ENCODE assay signal across 25 mouse cellular contexts in the genomic region with DNA sequence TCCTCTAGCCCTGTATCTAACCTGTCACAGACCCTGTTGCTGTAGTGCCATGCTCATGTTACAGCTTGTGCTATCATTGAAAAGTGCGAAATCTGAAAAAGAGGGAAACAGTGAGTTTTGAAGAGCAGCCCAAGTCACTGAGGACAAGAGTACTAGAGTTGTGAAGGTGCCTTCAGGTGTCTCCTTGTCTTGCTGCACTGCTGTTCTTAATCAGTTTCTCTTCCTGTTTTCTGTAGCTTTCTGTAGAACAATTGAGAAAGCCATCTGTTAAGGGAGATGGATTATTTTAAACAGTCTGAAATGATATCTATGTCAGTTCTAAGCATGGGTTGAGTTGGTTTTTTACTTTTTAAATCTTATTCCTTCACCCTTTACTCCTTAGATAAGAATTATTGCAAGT. TPM values are rescaled to one million over a fixed set of nuclear protein-coding genes. Genes with fewer than 3 reads are reported as not detected.
DNase-seq lines count a peak whose midpoint lies in the region; ATAC-seq and TF ChIP-seq lines count a peak whose summit lies in the region.
"Had no signal": no experiment of that assay in that cellular context is flagged by ENCODE, and none has a peak within 500 bp of the region (broad histone marks: within the 10 kb centered on the region; RNA-seq: fewer than 3 reads in every experiment).

No protein-coding gene starts in this region.

- no peak for TF ChIP-seq CTCF in CH12.LX (conservative IDR thresholded peaks at IDR 0.05 in 1 of 2, IDR thresholded peaks at IDR 0.05 in 1 of 2; ENCODE audit: low read depth in 2 of 2, low read length in 2 of 2)

- no peak overlapping the region; the same call in 1 of the 2 replicates for H3K9ac ChIP-seq in CH12.LX (ENCODE audit: insufficient read depth, low read depth)
- H3K9ac ChIP-seq in kidney, embryonic 14.5 days (ENCODE audit: low read depth, low read length), result no peak overlapping the region
- H3K9ac ChIP-seq: embryonic facial prominence, embryonic 13.5 days; forebrain, embryonic 13.5 days; hindbrain, embryonic 13.5 days had no signal

- H3K79me2 ChIP-seq in CH12.LX (replicated peaks; ENCODE audit: control insufficient read depth, extremely low read depth, insufficient read depth, poor library complexity, severe bottlenecking), result peaks cover 10% of the 10 kb centered on the region; the same call in 1 of the 2 replicates

- H3K27ac ChIP-seq in CH12.LX (ENCODE audit: insufficient read depth, low read depth), result peak overlapping the region; percentile 71
- H3K27ac ChIP-seq in kidney, embryonic 14.5 days (ENCODE audit: low read depth, low read length), result no peak overlapping the region
- H3K27ac ChIP-seq: embryonic facial prominence, embryonic 10.5 days; embryonic facial prominence, embryonic 13.5 days; forebrain, embryonic 13.5 days; hindbrain, embryonic 10.5 days; hindbrain, embryonic 13.5 days had no signal

- peaks cover 15 to 53% of the 10 kb centered on the region in 2 experiments for H3K4me1 ChIP-seq in CH12.LX (ENCODE audit: control insufficient read depth in 1 of 2, insufficient read depth in 2 of 2)
- H3K4me1 ChIP-seq in kidney, embryonic 14.5 days (ENCODE audit: control insufficient read depth, insufficient read depth, low read length), result 0 out of 2 replicates have a peak, but pooled peaks cover 3% of the 10 kb centered on the region
- H3K4me1 ChIP-seq: embryonic facial prominence, embryonic 10.5 days; embryonic facial prominence, embryonic 13.5 days; forebrain, embryonic 13.5 days; hindbrain, embryonic 10.5 days; hindbrain, embryonic 13.5 days had no signal

- peak overlapping the region in 1 of 3 experiments; percentile 31 for H3K4me3 ChIP-seq in CH12.LX (replicated peaks in 1 of 3; ENCODE audit: low read depth in 2 of 3, low read length in 2 of 3, poor library complexity in 1 of 3)
- H3K4me3 ChIP-seq in kidney, embryonic 14.5 days (ENCODE audit: low read length), result no peak overlapping the region
- H3K4me3 ChIP-seq: embryonic facial prominence, embryonic 10.5 days; embryonic facial prominence, embryonic 13.5 days; erythroblast, embryonic 14.5 days; forebrain, embryonic 13.5 days; hindbrain, embryonic 10.5 days; hindbrain, embryonic 13.5 days had no signal

- peak; percentile 64; the same call in 1 of the 2 replicates for ATAC-seq in neutrophil, adult 5-6 weeks (ENCODE audit: extremely low read depth, insufficient number of reproducible peaks, low FRiP score, poor library complexity, severe bottlenecking)
- ATAC-seq in kidney, embryonic 14.5 days (ENCODE audit: low FRiP score, low TSS enrichment), result no peak
- ATAC-seq in megakaryocyte progenitor cell, adult 5-6 weeks (replicated peaks; ENCODE audit: poor library complexity), result no peak
- ATAC-seq: activated CD4-positive, CD25-positive, alpha-beta regulatory T cell, adult 4 months; forebrain, embryonic 13.5 days; forebrain, embryonic 16.5 days; hindbrain, embryonic 16.5 days had no signal

- H3K9me3 ChIP-seq in CH12.LX (replicated peaks; ENCODE audit: low read length), result no peaks in the 10 kb centered on the region
- H3K9me3 ChIP-seq in kidney, embryonic 14.5 days (ENCODE audit: control insufficient read depth, low read length), result no peaks in the 10 kb centered on the region
- H3K9me3 ChIP-seq: embryonic facial prominence, embryonic 10.5 days; embryonic facial prominence, embryonic 13.5 days; forebrain, embryonic 13.5 days; hindbrain, embryonic 10.5 days; hindbrain, embryonic 13.5 days had no signal

- WGBS in kidney, embryonic 14.5 days, result 76% methylated on average over 1 of the region's 1 CpGs

- peak overlapping the region; percentile 90 for H3K4me2 ChIP-seq in CH12.LX (ENCODE audit: insufficient read depth, low read depth, poor library complexity, severe bottlenecking)
- no peak overlapping the region for H3K4me2 ChIP-seq in kidney, embryonic 14.5 days (replicated peaks; ENCODE audit: low read depth, low read length)
- H3K4me2 ChIP-seq: embryonic facial prominence, embryonic 13.5 days; forebrain, embryonic 13.5 days; heart, embryonic 11.5 days; hindbrain, embryonic 13.5 days had no signal

- peak; percentile 88 for TF ChIP-seq EP300 in CH12.LX (IDR thresholded peaks at IDR 0.05; ENCODE audit: low read length)

- no peak for TF ChIP-seq RAD21 in CH12.LX (IDR thresholded peaks at IDR 0.05; ENCODE audit: low read depth, low read length)

- in situ Hi-C loops in CH12.LX (cut with MboI; ENCODE audit: low pct_ligation_motif_present, low pct_unique_long_range_greater_than_20kb, low sequenced_read_pairs), result loop anchor here (10.0 kb wide), 1 partner anchor 58 kb away; the partner anchor contains the start of gene Bnip1

- TF ChIP-seq POLR2A in CH12.LX (IDR thresholded peaks at IDR 0.05; ENCODE audit: low read depth, low read length), result 0 out of 2 replicates have a peak, but pooled peaks have one; percentile 24

- H3K36me3 ChIP-seq in CH12.LX (replicated peaks in 1 of 2; ENCODE audit: control insufficient read depth in 1 of 2, insufficient read depth in 1 of 2, low read length in 1 of 2), result peaks cover 0 to 1% of the 10 kb centered on the region in 2 experiments
- H3K36me3 ChIP-seq in kidney, embryonic 14.5 days (ENCODE audit: control insufficient read depth, insufficient read depth, low read length), result no peaks in the 10 kb centered on the region
- H3K36me3 ChIP-seq: embryonic facial prominence, embryonic 10.5 days; embryonic facial prominence, embryonic 13.5 days; hindbrain, embryonic 10.5 days; hindbrain, embryonic 13.5 days had no signal

- H3K27me3 ChIP-seq in CH12.LX (replicated peaks), result no peaks in the 10 kb centered on the region
- H3K27me3 ChIP-seq in kidney, embryonic 14.5 days (ENCODE audit: control insufficient read depth, insufficient read depth, low read length), result no peaks in the 10 kb centered on the region
- H3K27me3 ChIP-seq: embryonic facial prominence, embryonic 13.5 days; forebrain, embryonic 13.5 days; hindbrain, embryonic 13.5 days had no signal

- dilution Hi-C loops in CH12.LX (cut with MboI; ENCODE audit: extremely low pct_ligation_motif_present, extremely low pct_unique_long_range_greater_than_20kb, low sequenced_read_pairs), result no loop called here

- DNase-seq in spleen, postnatal 36 days (ENCODE audit: low spot score in 2 of 2), result peak; percentile 19 to 30
- DNase-seq in spleen, postnatal 14 days (ENCODE audit: low spot score in 2 of 2), result no peak
- DNase-seq in CH12.LX (ENCODE audit: extremely low read depth), result peak; percentile 52
- DNase-seq: adrenal gland, adult 8-10 months; adrenal gland, postnatal 25 days; cerebellum, adult 11-12 months; cerebellum, adult 8-10 months; cerebellum, postnatal 10 days; cerebellum, postnatal 36 days; embryo, embryonic 11 days; gastrocnemius, postnatal 10 days; gastrocnemius, postnatal 36 days had no signal

TF ChIP-seq in CH12.LX, 34 proteins besides CTCF, POLR2A, EP300 and RAD21:
- no peak for TF ChIP-seq USF2 (conservative IDR thresholded peaks at IDR 0.05; ENCODE audit: low read depth, low read length)
- no peak for TF ChIP-seq MEF2A (IDR thresholded peaks at IDR 0.05; ENCODE audit: borderline replicate concordance, low read depth, low read length)
- TF ChIP-seq ETS1 (conservative IDR thresholded peaks at IDR 0.05; ENCODE audit: low read depth, low read length), result peak; percentile 4; the same call in 1 of the 2 replicates
- 0 out of 2 replicates have a peak, but pooled peaks have one; percentile 31 for TF ChIP-seq SIN3A (IDR thresholded peaks at IDR 0.05; ENCODE audit: low read length)
- TF ChIP-seq IRF4 (IDR thresholded peaks at IDR 0.05; ENCODE audit: low read depth, low read length), result peak; percentile 93
- TF ChIP-seq HCFC1 (IDR thresholded peaks at IDR 0.05; ENCODE audit: low read depth, low read length), result no peak
- peak; percentile 69; the same call in 1 of the 2 replicates for TF ChIP-seq TCF12 (IDR thresholded peaks at IDR 0.05; ENCODE audit: low read depth, low read length)
- 0 out of 2 replicates have a peak, but pooled peaks have one; percentile 62 for TF ChIP-seq JUND (conservative IDR thresholded peaks at IDR 0.05; ENCODE audit: low read depth, low read length)
- TF ChIP-seq CHD1 (IDR thresholded peaks at IDR 0.05; ENCODE audit: low read depth, low read length), result no peak; the same call in 1 of the 2 replicates
- no peak for TF ChIP-seq TBP (conservative IDR thresholded peaks at IDR 0.05; ENCODE audit: low read depth, low read length)

RNA-seq across cellular contexts. Expression of gene Crebrf, which starts 11.2 kb away (rescaled TPM):
- total RNA-seq in CH12.LX (2012; rRNA removed), result 5.8 and 6.8 TPM in 2 replicates
- total RNA-seq in CH12.LX (2014; rRNA removed), result 8.1 and 8.6 TPM in 2 replicates
- 5.8 and 9.2 TPM in 2 replicates for polyA plus RNA-seq in CH12.LX (2012; ENCODE audit: insufficient read length, low read depth)
- 181 and 193 TPM in 2 replicates for total RNA-seq in neutrophil, adult 5-6 weeks (2017)
- 4.9 and 10.5 TPM in 2 replicates for polyA plus RNA-seq in kidney, embryonic 14.5 days (2014; fragmentation: Nextera tagmentation; extraction: Ambion mirVana)
- 7.0 and 13.5 TPM in 2 replicates for total RNA-seq in megakaryocyte progenitor cell, adult 5-6 weeks (2015)
- total RNA-seq in megakaryocyte progenitor cell, adult 5-6 weeks (2017), result 11.1 and 18.0 TPM in 2 replicates

RNA-seq across cellular contexts. Expression of gene Bnip1, which starts 54.2 kb away (rescaled TPM):
- total RNA-seq in CH12.LX (2012; rRNA removed), result 47.1 and 54.6 TPM in 2 replicates
- total RNA-seq in CH12.LX (2014; rRNA removed), result 59.6 and 63.9 TPM in 2 replicates
- polyA plus RNA-seq in CH12.LX (2012; ENCODE audit: insufficient read length, low read depth), result 44.1 and 50.9 TPM in 2 replicates
- 31.8 and 35.1 TPM in 2 replicates for total RNA-seq in neutrophil, adult 5-6 weeks (2017)
- 50.4 and 55.3 TPM in 2 replicates for polyA plus RNA-seq in kidney, embryonic 14.5 days (2014; fragmentation: Nextera tagmentation; extraction: Ambion mirVana)
- total RNA-seq in megakaryocyte progenitor cell, adult 5-6 weeks (2015), result 38.2 and 42.5 TPM in 2 replicates
- total RNA-seq in megakaryocyte progenitor cell, adult 5-6 weeks (2017), result 47.6 and 48.6 TPM in 2 replicates

Comparison
In these comparisons a context has a peak if more than half of its experiments do, and no peak if none do; other contexts are left out.
1. DNase-seq: peak in spleen, postnatal 36 days (2 of 2) and CH12.LX (single experiment); none in spleen, postnatal 14 days (0 of 2).